Mouse (Mus musculus): ENCODE results near the gene Fbxw10.

DNA sequence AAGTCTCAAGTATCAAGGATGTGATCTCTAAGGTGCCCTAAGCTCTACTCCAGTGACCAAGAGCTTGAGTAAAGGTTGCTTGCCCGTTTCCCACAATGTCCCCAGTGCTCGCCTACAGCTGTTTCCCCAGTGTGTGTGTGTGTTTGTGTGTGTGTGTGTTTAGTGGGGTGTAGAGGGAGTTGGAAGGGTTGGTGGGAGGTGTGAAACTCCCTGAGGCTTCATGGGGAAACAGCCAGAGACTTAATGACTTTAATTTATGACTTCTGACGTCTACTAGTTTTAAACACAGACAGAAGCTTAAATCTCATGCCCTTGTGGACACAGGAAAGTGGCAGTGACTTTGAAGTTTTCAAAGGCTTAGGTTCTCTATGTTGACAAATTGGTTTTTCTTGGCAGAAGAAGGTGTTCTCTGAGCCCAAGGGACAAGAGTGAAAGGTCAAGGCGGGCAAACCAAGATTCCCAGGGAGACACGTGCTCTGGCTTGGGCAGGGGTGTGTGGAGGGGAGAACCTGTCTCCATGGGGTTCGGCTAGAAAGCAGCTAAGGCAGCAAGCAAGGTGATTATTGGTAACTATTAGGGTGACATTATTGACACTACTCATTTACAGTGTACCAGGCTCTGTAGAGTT is 20.6 kb upstream of the Fbxw10 start:
- no peak for TF ChIP-seq GATA1 (IDR thresholded peaks at IDR 0.05; ENCODE audit: low read length)
- no peak for TF ChIP-seq TAL1 (IDR thresholded peaks at IDR 0.05; ENCODE audit: low read length)

Measured in erythroblast, embryonic 14.5 days (primary cell).